Mouse (Mus musculus) midbrain, postnatal 0 days (tissue): ENCODE measurements around the gene Exosc5. TPM values are rescaled to one million over a fixed set of nuclear protein-coding genes. Genes with fewer than 3 reads are reported as not detected.

ENCODE experiments used
- ATAC-seq: fragments of 200-750 bp; cut with Nextera tagmentation; 2 replicates; pipeline ENCODE4 v1.8.0; 2017; ENCODE audit warnings: moderate number of reproducible peaks, mild to moderate bottlenecking, moderate TSS enrichment, moderate library complexity; ENCODE audit not compliant: low FRiP score
- DNase-seq: peaks from one replicate; pipeline ENCODE4 v3.0.0-alpha.2; 2015; ENCODE audit warnings: low spot score
- H3K27ac ChIP-seq: fragments of 300-500 bp; sonication (generic); 2 replicates; pipeline ENCODE4 v1.5.1; 2014; ENCODE audit warnings: low read depth, mild to moderate bottlenecking, low read length, mixed read lengths
- H3K27me3 ChIP-seq: fragments of 300-500 bp; sonication (generic); 2 replicates; pipeline ENCODE4 v1.6.1; 2014; ENCODE audit warnings: low read length, control low read depth, mixed read lengths; ENCODE audit not compliant: insufficient read depth
- H3K36me3 ChIP-seq: fragments of 300-500 bp; sonication (generic); 2 replicates; pipeline ENCODE4 v1.6.1; 2014; ENCODE audit warnings: low read length, control low read depth, mixed read lengths; ENCODE audit not compliant: insufficient read depth
- H3K4me1 ChIP-seq: fragments of 300-500 bp; sonication (generic); 2 replicates; pipeline ENCODE4 v1.6.1; 2014; ENCODE audit warnings: mild to moderate bottlenecking, control low read depth, antibody characterized with exemption, low read length, mixed read lengths; ENCODE audit not compliant: insufficient read depth
- H3K4me2 ChIP-seq: fragments of 300-500 bp; sonication (generic); 2 replicates; pipeline ENCODE4 v1.6.1; 2014; ENCODE audit warnings: low read depth, mild to moderate bottlenecking, low read length, mixed read lengths; ENCODE audit not compliant: poor library complexity, severe bottlenecking
- H3K4me3 ChIP-seq: fragments of 300-500 bp; sonication (generic); 2 replicates; pipeline ENCODE4 v1.5.1; 2014; ENCODE audit warnings: low read depth, mild to moderate bottlenecking, low read length, moderate library complexity
- H3K9ac ChIP-seq: fragments of 300-500 bp; sonication (generic); replicated peaks from 2 replicates; pipeline ENCODE4 v1.6.1; 2014; ENCODE audit warnings: mild to moderate bottlenecking, low read length, moderate library complexity, mixed read lengths; ENCODE audit not compliant: poor library complexity, severe bottlenecking
- H3K9me3 ChIP-seq: fragments of 300-500 bp; sonication (generic); 2 replicates; pipeline ENCODE4 v1.6.1; 2016; ENCODE audit warnings: low read length, control low read depth
- CTCF ChIP-seq: IDR thresholded peaks from 2 replicates; pipeline ENCODE4 v1.5.1; 2016; ENCODE audit warnings: antibody characterized with exemption, mild to moderate bottlenecking
- WGBS: fragments of 180-500 bp; shearing (Covaris S2); extraction: QIAGEN DNeasy Blood & Tissue Kit; methylation state at CpG from one replicate; pipeline ENCODE4 v1.1.7; 2014; 5-methylcytosine and 5-hydroxymethylcytosine counted together
- polyA plus RNA-seq: library from polyadenylated mRNA; unstranded; fragments of >200 nt; fragmentation: Nextera tagmentation; extraction: Ambion mirVana; gene quantifications from 2 replicates; pipeline ENCODE4 v1.2.1, GENCODE M21; 2015
- total RNA-seq: library from RNA; depleted of rRNA; stranded (reverse); fragments of >200 nt; gene quantifications from 2 replicates; pipeline ENCODE4 v1.2.3, GENCODE M21; 2014

Gene Exosc5
- total and polyA plus RNA-seq, 2 experiments from 2014 or later = 27.3 to 29.4 TPM

DNA sequence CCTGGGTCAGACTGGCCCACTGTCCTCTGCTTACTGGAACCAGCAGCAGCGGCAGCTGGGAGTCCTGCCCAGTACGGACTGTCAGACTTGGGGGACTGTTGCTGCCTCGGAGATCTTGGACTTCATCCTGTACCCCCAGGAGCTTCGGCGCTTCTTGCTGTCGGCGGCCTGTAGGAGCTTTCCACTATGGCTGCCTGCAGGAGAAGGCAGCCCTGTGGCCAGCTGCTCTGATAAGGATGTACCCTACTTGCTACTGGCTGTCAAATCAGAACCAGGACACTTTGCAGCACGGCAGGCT lies 30.7 kb upstream of the Exosc5 start:
- Histone ChIP-seq H3K27ac (no peak overlapping the region), H3K36me3 (peaks cover 50% of the 10 kb centered on the region), H3K9ac (no peak overlapping the region), H3K4me2 (no peak overlapping the region), H3K4me3 (no peak overlapping the region), H3K9me3 (no peaks in the 10 kb centered on the region), H3K4me1 (no peaks in the 10 kb centered on the region), H3K27me3 (peaks cover 13% of the 10 kb centered on the region)
- 72% methylated on average over 8 of the region's 8 CpGs for WGBS
- TF ChIP-seq CTCF = no peak
- ATAC-seq (no peak), DNase-seq (no peak)

DNA sequence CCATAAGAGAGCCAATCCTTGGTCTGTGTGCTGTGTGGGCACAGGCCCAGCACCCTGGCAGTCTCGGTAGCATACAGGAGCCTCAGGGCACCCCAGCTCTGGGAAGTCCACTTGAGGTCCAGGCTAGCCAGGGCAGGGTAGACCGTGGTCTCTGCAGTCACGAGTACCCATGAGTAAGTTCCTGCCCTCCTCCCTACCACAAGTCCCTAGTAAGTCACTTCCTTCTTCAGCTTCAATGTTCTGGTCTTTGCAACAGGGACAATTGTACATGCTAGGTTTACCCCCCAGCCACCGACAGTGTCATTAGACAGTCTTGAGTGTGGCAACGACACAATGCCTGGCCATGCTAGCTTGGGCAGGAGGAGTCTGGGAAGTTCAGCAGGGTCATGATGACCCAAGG lies 26.3 kb upstream of the Exosc5 start:
- H3K27ac ChIP-seq = no peak overlapping the region
- no peak overlapping the region for H3K9ac ChIP-seq
- no peaks in the 10 kb centered on the region for H3K4me1 ChIP-seq
- DNase-seq = no peak
- peaks cover 13% of the 10 kb centered on the region for H3K27me3 ChIP-seq
- H3K4me3 ChIP-seq = no peak overlapping the region
- no peak overlapping the region for H3K4me2 ChIP-seq
- TF ChIP-seq CTCF = no peak
- peaks cover 58% of the 10 kb centered on the region for H3K36me3 ChIP-seq
- 91% methylated on average over 5 of the region's 5 CpGs for WGBS
- no peak for ATAC-seq
- no peaks in the 10 kb centered on the region for H3K9me3 ChIP-seq

DNA sequence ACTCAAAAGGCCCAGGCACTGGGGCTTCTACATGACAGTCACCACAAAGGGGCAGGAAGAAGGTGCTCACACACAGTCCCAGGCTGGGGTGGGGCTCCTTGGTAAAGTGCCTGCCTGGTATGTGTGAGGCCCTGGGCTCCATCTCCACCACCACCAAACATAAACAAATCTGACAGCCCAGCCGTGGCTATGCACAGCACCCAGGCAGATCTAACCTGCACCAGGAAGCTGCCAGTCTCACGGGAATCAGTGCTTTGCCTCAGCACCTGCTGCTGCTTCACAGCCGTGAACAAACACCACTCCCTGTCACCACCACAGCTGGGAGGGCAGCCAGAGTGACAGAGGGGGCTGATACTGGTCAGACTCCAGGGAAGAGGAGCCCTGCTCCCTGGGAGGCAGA lies 22.6 kb upstream of the Exosc5 start:
- DNase-seq (no peak), ATAC-seq (no peak)
- Histone ChIP-seq H3K9me3 (no peaks in the 10 kb centered on the region), H3K27me3 (no peaks in the 10 kb centered on the region), H3K9ac (no peak overlapping the region), H3K27ac (no peak overlapping the region), H3K4me2 (no peak overlapping the region), H3K4me1 (no peaks in the 10 kb centered on the region), H3K4me3 (no peak overlapping the region), H3K36me3 (peaks cover 62% of the 10 kb centered on the region)
- TF ChIP-seq CTCF = no peak
- 76% methylated on average over 3 of the region's 3 CpGs for WGBS

DNA sequence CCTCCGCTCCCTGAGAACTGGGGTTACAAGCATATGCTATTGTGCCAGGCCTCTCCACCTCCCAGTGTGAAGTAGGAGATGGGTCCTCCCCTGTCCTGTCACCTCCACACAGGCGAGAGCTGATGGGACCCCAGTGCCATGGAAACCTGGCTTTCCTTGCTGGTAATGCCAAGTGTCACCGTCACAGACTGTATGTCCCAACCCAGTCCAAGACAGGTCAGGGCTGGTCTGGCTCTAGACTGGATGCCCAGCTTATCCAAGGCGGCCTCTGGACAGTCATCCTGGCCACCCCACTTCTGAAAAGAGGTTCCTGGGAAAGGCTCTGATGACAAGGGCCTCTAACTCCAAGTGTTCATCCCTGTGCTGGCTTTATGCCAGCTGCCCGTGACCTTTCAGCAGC lies 21.9 kb upstream of the Exosc5 start:
- H3K4me2 ChIP-seq = no peak overlapping the region
- no peaks in the 10 kb centered on the region for H3K27me3 ChIP-seq
- no peaks in the 10 kb centered on the region for H3K4me1 ChIP-seq
- no peak overlapping the region for H3K9ac ChIP-seq
- no peaks in the 10 kb centered on the region for H3K9me3 ChIP-seq
- DNase-seq = no peak
- no peak for TF ChIP-seq CTCF
- no peak overlapping the region for H3K4me3 ChIP-seq
- H3K36me3 ChIP-seq = peaks cover 58% of the 10 kb centered on the region
- 86% methylated on average over 5 of the region's 5 CpGs for WGBS
- H3K27ac ChIP-seq = no peak overlapping the region
- ATAC-seq = no peak

DNA sequence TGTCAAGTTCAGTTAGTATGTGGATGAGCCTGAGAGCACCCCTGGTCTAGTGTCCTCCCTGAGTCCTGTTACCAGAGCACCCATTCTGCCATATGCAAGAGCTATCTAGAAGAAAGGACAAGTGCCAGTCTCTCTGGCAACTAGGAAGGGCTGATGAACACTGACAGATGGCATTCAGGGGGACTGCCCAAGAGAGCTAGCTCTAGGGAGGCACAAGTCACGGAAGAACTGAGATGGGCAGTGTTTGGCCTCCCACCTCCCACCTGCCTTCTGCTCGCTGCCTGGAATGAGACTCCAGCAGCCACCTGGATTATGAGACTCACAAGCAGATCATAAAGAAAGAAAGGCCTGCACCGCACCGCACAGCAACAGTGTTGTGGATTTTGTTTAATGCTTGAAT lies 19.2 kb upstream of the Exosc5 start:
- Histone ChIP-seq H3K36me3 (peaks cover 51% of the 10 kb centered on the region), H3K9me3 (no peaks in the 10 kb centered on the region), H3K4me2 (no peak overlapping the region), H3K27ac (no peak overlapping the region), H3K9ac (no peak overlapping the region), H3K4me3 (no peak overlapping the region), H3K27me3 (no peaks in the 10 kb centered on the region), H3K4me1 (no peaks in the 10 kb centered on the region)
- DNase-seq = no peak
- no peak for ATAC-seq
- TF ChIP-seq CTCF = no peak
- 88% methylated on average over 4 of the region's 4 CpGs for WGBS

DNA sequence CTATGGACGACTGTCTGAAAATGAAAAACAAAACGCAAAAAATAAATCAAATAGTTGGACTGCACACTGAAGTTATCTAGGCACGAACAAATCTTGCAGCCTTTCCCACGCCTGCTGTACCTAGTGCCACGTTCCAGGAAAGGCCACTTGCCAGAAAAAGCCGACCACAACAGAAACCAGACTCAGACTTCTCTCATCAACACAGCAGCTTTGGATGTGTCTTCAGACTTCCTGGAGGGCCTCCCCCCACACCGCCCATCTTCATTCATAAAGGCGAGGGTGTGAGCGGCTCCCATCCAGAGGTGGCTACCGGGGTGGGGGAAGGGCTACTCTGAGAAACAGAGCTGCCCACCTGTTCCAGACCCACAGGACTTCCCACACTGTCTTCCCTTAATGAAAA lies 14.8 kb upstream of the Exosc5 start:
- ATAC-seq (no peak), DNase-seq (no peak)
- Histone ChIP-seq H3K4me2 (no peak overlapping the region), H3K9me3 (no peaks in the 10 kb centered on the region), H3K27me3 (no peaks in the 10 kb centered on the region), H3K9ac (no peak overlapping the region), H3K27ac (no peak overlapping the region), H3K4me3 (no peak overlapping the region), H3K36me3 (peaks cover 24% of the 10 kb centered on the region), H3K4me1 (no peaks in the 10 kb centered on the region)
- TF ChIP-seq CTCF = no peak
- WGBS = 85% methylated on average over 10 of the region's 10 CpGs

DNA sequence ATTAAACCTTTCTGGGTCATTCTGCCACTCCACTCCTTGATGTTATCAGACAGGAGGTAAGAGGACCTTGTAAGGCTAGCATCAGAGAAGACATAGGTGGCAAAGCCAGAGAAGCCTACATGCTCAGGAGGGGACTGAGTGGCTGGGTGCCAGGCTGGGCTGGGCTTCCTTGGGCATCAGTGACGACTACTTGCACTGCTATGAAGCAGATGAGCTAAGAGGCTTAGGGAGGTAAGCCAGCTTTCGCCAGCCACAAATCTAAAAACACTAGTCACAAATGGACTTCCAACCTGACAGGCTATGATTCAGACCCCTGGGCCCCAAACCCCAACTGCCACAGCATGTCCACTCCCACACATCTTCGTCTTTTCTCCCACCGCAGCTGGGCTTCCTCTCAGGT lies 14.3 kb upstream of the Exosc5 start:
- WGBS = 68% methylated on average over 4 of the region's 4 CpGs

More for the DNA sequence above, 14.3 kb upstream of the Exosc5 start:
- ATAC-seq (no peak), DNase-seq (no peak)
- TF ChIP-seq CTCF = no peak
- Histone ChIP-seq H3K4me2 (no peak overlapping the region), H3K27me3 (no peaks in the 10 kb centered on the region), H3K9me3 (no peaks in the 10 kb centered on the region), H3K4me1 (no peaks in the 10 kb centered on the region), H3K36me3 (peaks cover 19% of the 10 kb centered on the region), H3K4me3 (no peak overlapping the region), H3K27ac (no peak overlapping the region), H3K9ac (no peak overlapping the region)
